In the genomic region with DNA sequence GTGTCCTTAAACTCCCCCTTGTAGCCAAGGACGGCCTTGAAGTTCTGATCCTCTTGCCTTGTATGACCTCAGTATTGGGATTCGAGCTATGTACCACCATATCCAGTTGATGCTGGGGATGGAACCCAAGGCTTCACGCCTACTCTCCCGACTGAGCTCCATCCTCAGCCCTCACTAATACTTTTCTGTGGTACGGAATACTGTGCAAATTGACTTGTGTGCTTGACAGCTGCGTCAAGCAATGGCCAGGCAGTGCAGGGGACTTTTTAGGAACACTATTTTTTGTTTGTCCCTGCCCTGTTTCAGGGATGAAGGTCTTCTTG, we compare ENCODE assay signal across 9 mouse cellular contexts. TPM values are rescaled to one million over a fixed set of nuclear protein-coding genes. Genes with fewer than 3 reads are reported as not detected.
DNase-seq lines count a peak whose midpoint lies in the region; ATAC-seq and TF ChIP-seq lines count a peak whose summit lies in the region.
"Had no signal": no experiment of that assay in that cellular context is flagged by ENCODE, and none has a peak within 500 bp of the region (broad histone marks: within the 10 kb centered on the region; RNA-seq: fewer than 3 reads in every experiment).

No protein-coding gene starts in this region.

- DNase-seq in lung, adult 2 months, result no peak
- DNase-seq in lung, postnatal 36 days, result no peak
- DNase-seq in intestine, embryonic 14.5 days (ENCODE audit: low spot score), result no peak
- no peak for DNase-seq in urinary bladder, adult 2 months (ENCODE audit: low spot score)
- DNase-seq in gastrocnemius, postnatal 4 days (ENCODE audit: low spot score in 2 of 2), result no peak
- DNase-seq in kidney, postnatal 25 days, result no peak

- H3K9ac ChIP-seq in embryonic facial prominence, embryonic 15.5 days, result peak overlapping the region; percentile 72; the same call in 1 of the 2 replicates
- H3K9ac ChIP-seq in intestine, embryonic 14.5 days (ENCODE audit: low read length), result peak overlapping the region; percentile 18; the same call in 1 of the 2 replicates
- peak overlapping the region; percentile 86; the same call in 1 of the 2 replicates for H3K9ac ChIP-seq in neural tube, embryonic 12.5 days

- no peak for ATAC-seq in embryonic facial prominence, embryonic 15.5 days (ENCODE audit: insufficient number of reproducible peaks, low FRiP score, low TSS enrichment, low read depth)
- peak; percentile 13; the same call in 1 of the 2 replicates for ATAC-seq in intestine, embryonic 14.5 days (replicated peaks; ENCODE audit: low FRiP score, low TSS enrichment, low read depth)
- peak; percentile 57 for ATAC-seq in neural tube, embryonic 12.5 days (ENCODE audit: low FRiP score, low read depth)

- TF ChIP-seq CTCF in lung, adult 2 months (IDR thresholded peaks at IDR 0.05; ENCODE audit: insufficient read depth, low read length), result no peak

- H3K27me3 ChIP-seq in embryonic facial prominence, embryonic 15.5 days, result no peaks in the 10 kb centered on the region
- no peaks in the 10 kb centered on the region for H3K27me3 ChIP-seq in intestine, embryonic 14.5 days (replicated peaks; ENCODE audit: control insufficient read depth, insufficient read depth, low read length)
- H3K27me3 ChIP-seq in neural tube, embryonic 12.5 days (replicated peaks), result no peaks in the 10 kb centered on the region

- peak overlapping the region; percentile 68; the same call in 1 of the 2 replicates for H3K27ac ChIP-seq in embryonic facial prominence, embryonic 15.5 days (replicated peaks)
- no peak overlapping the region for H3K27ac ChIP-seq in intestine, embryonic 14.5 days (ENCODE audit: low read depth)
- H3K27ac ChIP-seq in neural tube, embryonic 12.5 days, result no peak overlapping the region
- H3K27ac ChIP-seq: macrophage had no signal

- H3K4me3 ChIP-seq in lung, adult 2 months (replicated peaks; ENCODE audit: extremely low read depth, low read depth, low read length), result peak overlapping the region; percentile 62
- peak overlapping the region; percentile 68 for H3K4me3 ChIP-seq in embryonic facial prominence, embryonic 15.5 days (replicated peaks)
- H3K4me3 ChIP-seq in intestine, embryonic 14.5 days (ENCODE audit: low read depth, low read length), result peak overlapping the region; percentile 67
- H3K4me3 ChIP-seq in neural tube, embryonic 12.5 days, result peak overlapping the region; percentile 74

- H3K4me1 ChIP-seq in lung, adult 2 months (ENCODE audit: control insufficient read depth, insufficient read depth, low read length), result peaks cover 6% of the 10 kb centered on the region; the same call in 1 of the 2 replicates
- H3K4me1 ChIP-seq in embryonic facial prominence, embryonic 15.5 days, result peaks cover 16% of the 10 kb centered on the region
- H3K4me1 ChIP-seq in intestine, embryonic 14.5 days (replicated peaks; ENCODE audit: control insufficient read depth, insufficient read depth, low read length), result no peaks in the 10 kb centered on the region; the same call in 1 of the 2 replicates
- peaks cover 8% of the 10 kb centered on the region; the same call in 1 of the 2 replicates for H3K4me1 ChIP-seq in neural tube, embryonic 12.5 days

- peak overlapping the region; percentile 75 for H3K4me2 ChIP-seq in embryonic facial prominence, embryonic 15.5 days (replicated peaks)
- H3K4me2 ChIP-seq in intestine, embryonic 14.5 days (ENCODE audit: low read length), result peak overlapping the region; percentile 59
- H3K4me2 ChIP-seq in neural tube, embryonic 12.5 days (replicated peaks), result peak overlapping the region; percentile 77

- no peaks in the 10 kb centered on the region for H3K9me3 ChIP-seq in embryonic facial prominence, embryonic 15.5 days (replicated peaks)
- peaks cover 4% of the 10 kb centered on the region; the same call in 1 of the 2 replicates for H3K9me3 ChIP-seq in intestine, embryonic 14.5 days (ENCODE audit: control insufficient read depth, low read length)
- peaks cover 5% of the 10 kb centered on the region; the same call in 1 of the 2 replicates for H3K9me3 ChIP-seq in neural tube, embryonic 12.5 days

- peaks cover 6% of the 10 kb centered on the region; the same call in 1 of the 2 replicates for H3K36me3 ChIP-seq in embryonic facial prominence, embryonic 15.5 days
- no peaks in the 10 kb centered on the region for H3K36me3 ChIP-seq in intestine, embryonic 14.5 days (ENCODE audit: control insufficient read depth, insufficient read depth, low read length)
- H3K36me3 ChIP-seq in neural tube, embryonic 12.5 days, result peaks cover 7% of the 10 kb centered on the region; the same call in 1 of the 2 replicates

- WGBS in lung, adult 2 months, result 30% methylated on average over 6 of the region's 6 CpGs
- WGBS in embryonic facial prominence, embryonic 15.5 days, result 40% methylated on average over 6 of the region's 6 CpGs
- 46% methylated on average over 6 of the region's 6 CpGs for WGBS in intestine, embryonic 14.5 days
- 43% methylated on average over 6 of the region's 6 CpGs for WGBS in neural tube, embryonic 12.5 days

- no peak for TF ChIP-seq POLR2A in lung, adult 2 months (IDR thresholded peaks at IDR 0.05; ENCODE audit: borderline replicate concordance, extremely low read depth, low read depth, low read length)

RNA-seq across cellular contexts. Expression of a gene that starts 5.7 kb away (rescaled TPM):
- 24.4 and 24.5 TPM in 2 replicates for polyA plus RNA-seq in lung, adult 2 months (2012; rRNA removed)
- polyA plus RNA-seq in embryonic facial prominence, embryonic 15.5 days (2015; fragmentation: Nextera tagmentation; extraction: Ambion mirVana), result 99.2 and 111 TPM in 2 replicates
- 68.4 and 70.0 TPM in 2 replicates for polyA plus RNA-seq in intestine, embryonic 14.5 days (2014; fragmentation: Nextera tagmentation; extraction: Ambion mirVana)
- polyA plus RNA-seq in neural tube, embryonic 12.5 days (2016; fragmentation: Nextera tagmentation; extraction: Ambion mirVana), result 56.4 and 58.4 TPM in 2 replicates
- polyA plus RNA-seq in urinary bladder, adult 2 months (2012; rRNA removed), result 77.9 and 89.4 TPM in 2 replicates
- 10 to 100 TPM; 40.6 to 41.8 TPM for total RNA-seq in gastrocnemius, postnatal 4 days (2021)

RNA-seq across cellular contexts. Expression of a gene that starts 49.7 kb away (rescaled TPM):
- 9.4 and 12.9 TPM in 2 replicates for polyA plus RNA-seq in lung, adult 2 months (2012; rRNA removed)
- 37.9 and 39.4 TPM in 2 replicates for polyA plus RNA-seq in embryonic facial prominence, embryonic 15.5 days (2015; fragmentation: Nextera tagmentation; extraction: Ambion mirVana)
- polyA plus RNA-seq in intestine, embryonic 14.5 days (2014; fragmentation: Nextera tagmentation; extraction: Ambion mirVana), result 19.7 and 23.4 TPM in 2 replicates
- polyA plus RNA-seq in neural tube, embryonic 12.5 days (2016; fragmentation: Nextera tagmentation; extraction: Ambion mirVana), result 61.5 and 65.3 TPM in 2 replicates
- 26.6 and 28.6 TPM in 2 replicates for polyA plus RNA-seq in urinary bladder, adult 2 months (2012; rRNA removed)
- total RNA-seq in gastrocnemius, postnatal 4 days (2021), result 10 to 100 TPM; 14.4 to 16.3 TPM

RNA-seq across cellular contexts. Expression of a gene that starts 49.7 kb away (rescaled TPM):
- polyA plus RNA-seq in lung, adult 2 months (2012; rRNA removed), result 22.1 and 27.3 TPM in 2 replicates
- polyA plus RNA-seq in embryonic facial prominence, embryonic 15.5 days (2015; fragmentation: Nextera tagmentation; extraction: Ambion mirVana), result 30.0 and 30.4 TPM in 2 replicates
- 44.6 and 55.7 TPM in 2 replicates for polyA plus RNA-seq in intestine, embryonic 14.5 days (2014; fragmentation: Nextera tagmentation; extraction: Ambion mirVana)
- 31.7 and 37.2 TPM in 2 replicates for polyA plus RNA-seq in neural tube, embryonic 12.5 days (2016; fragmentation: Nextera tagmentation; extraction: Ambion mirVana)
- polyA plus RNA-seq in urinary bladder, adult 2 months (2012; rRNA removed), result 20.1 and 20.8 TPM in 2 replicates
- 10 to 100 TPM; 13.0 to 14.8 TPM for total RNA-seq in gastrocnemius, postnatal 4 days (2021)

Comparison
In these comparisons a context has a peak if more than half of its experiments do, and no peak if none do; other contexts are left out.
1. H3K9ac ChIP-seq: peak in every context shown above with its lines; median percentile 86 in neural tube, embryonic 12.5 days; 72 in embryonic facial prominence, embryonic 15.5 days; 18 in intestine, embryonic 14.5 days.